Mouse (Mus musculus) inflammation-experienced regulatory T-cells, adult 6 months (primary cell): ENCODE measurements at regions not wholly inside any gene's neighbourhood (a gene's known extent, or its start where the extent isn't known, plus 50 kb on each side); places are given as distances from the start of the nearest gene placed in this dataset.

ENCODE experiments used
- ATAC-seq: one replicate; pipeline ENCODE4 v1.8.0; 2017

- ATAC-seq: no peak
These were observed 66.0 kb downstream of the Amer2 start for GRCm38 (mm10) chr14:60439106-60439505.

DNA sequence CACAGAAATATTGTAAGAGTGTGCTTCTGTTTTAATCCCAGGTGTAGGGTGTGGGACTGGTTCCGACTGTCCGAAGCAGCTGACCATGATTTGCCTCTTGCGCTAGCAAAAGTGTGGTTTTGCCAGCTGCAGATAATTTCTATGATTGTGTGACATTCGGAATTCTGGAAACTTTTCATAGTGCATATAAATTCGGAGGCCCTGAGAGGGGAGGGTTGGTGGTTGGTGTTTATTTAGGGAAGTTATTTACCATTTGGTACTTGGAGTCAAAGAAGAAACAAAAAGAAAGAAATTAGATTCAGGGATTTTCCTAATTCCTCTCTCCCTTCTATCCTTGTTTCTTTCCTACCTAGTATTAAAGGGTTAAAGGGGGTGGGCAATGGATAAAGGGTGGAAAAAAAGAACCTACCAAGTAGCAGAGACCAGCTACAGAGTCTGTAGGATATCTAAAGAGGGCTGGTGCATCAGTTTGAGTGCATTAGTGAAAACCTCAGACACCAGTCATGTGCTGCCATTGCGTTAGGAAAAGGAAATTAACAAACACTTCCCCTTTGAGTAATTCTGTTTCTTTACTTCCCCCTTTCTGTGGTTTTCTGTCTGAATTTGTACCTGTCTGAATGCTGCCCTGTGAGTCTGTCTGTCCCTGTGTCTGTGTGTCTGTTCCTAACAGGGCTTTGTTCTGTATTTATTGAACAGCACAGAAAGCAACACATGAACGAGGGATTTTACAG is 70.9 kb downstream of the Amer2 start:
- no peak for ATAC-seq

- ATAC-seq: no peak
These were observed 71.5 kb downstream of the Amer2 start for GRCm38 (mm10) chr14:60444552-60444937.

DNA sequence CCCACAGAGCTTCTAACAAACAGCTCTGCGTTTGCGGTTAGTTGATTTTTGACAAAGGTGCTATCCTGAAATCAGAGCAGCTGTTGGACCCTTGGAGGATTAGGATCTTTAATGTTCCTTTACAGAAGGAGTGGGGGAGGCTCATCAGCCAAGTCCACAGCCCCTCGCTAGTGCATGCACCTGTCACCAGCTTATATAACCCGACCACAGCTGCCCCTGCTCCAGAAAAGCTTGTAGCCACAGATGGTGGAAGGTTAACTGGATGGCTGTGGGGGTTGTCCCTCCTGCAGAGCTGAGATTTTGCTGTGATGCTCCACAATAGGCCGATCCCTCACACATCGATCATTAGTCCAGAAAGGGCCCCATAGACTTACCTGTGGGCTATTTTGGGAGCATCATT is 73.0 kb downstream of the Amer2 start:
- no peak for ATAC-seq

GRCm38 (mm10) chr14:60451216-60451615 is 78.2 kb downstream of the Amer2 start:
- ATAC-seq: no peak

GRCm38 (mm10) chr14:60451684-60452083 is 78.6 kb downstream of the Amer2 start:
- ATAC-seq: no peak

- ATAC-seq: no peak
These were observed 83.7 kb downstream of the Amer2 start for GRCm38 (mm10) chr14:60456767-60457166.

DNA sequence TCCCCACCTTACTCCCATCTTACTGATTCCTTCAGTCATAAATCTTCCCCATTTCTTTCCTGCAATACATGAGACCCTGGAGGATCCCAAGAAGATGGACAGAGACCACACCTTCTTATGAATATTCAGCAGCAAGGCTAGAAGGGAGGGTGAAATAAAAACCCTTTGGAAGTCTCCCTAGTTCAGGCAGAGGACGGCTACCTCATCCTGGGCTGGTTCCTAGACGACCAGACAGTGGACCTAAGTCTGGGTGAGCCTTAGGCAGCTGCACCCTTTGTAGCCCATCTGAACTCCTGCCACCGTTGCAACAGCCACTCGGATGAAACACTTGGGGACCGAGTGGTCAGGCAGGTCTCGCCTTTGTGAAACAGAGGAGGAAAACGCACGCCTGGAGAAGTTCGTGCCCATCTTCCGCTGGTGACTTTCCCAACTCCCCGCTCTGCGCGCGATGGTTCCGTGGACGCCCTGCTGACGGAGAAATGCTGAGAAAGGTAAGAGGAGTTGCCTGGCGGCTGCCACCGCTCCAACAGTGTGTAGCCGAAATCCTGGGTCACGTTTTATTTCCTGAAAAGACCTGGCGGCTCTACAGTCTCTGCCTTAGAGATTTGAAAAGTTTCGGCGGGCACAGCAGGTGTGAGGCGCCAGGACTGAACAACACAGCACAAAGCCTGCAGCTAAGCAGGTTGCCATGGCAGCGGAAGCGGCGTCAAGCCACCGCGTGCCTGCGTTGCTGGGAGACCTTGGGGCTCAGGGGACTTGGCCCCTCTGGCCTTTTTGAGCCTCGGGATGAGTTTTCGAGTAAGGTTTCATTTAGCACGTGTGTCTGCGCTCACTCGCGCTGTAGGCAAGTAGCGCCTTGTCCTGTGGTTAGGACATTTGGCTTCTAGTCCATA is 112.2 kb downstream of the Amer2 start:
- no peak for ATAC-seq

GRCm38 (mm10) chr14:60485889-60486274 is 112.8 kb downstream of the Amer2 start:
- no peak for ATAC-seq

DNA sequence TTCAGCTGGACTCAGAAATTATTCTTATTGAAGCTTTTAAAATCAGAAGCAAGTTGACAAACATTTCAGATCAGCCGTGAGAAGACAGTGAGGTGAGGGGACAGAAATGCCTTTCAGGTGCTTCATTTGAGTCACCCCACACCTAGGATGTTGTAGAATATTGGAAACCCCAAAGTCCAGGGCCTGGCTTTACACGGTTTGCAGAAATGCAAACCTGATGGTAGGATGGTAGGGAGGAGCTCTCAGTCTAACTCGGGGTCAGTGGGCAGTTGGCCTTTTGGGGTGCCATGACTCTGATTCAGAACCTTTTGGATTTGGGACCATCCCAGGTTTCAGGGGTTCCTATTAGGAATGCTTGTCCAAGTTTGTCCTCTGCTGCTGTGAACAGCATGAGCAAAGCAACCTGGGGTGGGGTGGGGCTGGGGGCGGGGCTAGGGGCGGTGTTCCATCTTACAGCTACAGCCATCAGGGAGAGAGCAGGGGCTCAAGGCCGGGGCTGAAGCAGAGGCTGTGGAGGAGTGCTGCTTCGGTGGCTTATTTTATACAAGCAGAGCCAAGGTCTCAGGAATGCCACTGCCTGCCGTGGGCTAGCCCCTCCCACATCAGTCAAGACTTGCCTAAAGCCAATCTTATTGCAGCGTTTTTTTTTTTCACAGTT is 113.3 kb downstream of the Amer2 start:
- no peak for ATAC-seq

GRCm38 (mm10) chr14:60489111-60489510 is 116.1 kb downstream of the Amer2 start:
- ATAC-seq: no peak

GRCm38 (mm10) chr14:60490886-60491285 is 117.8 kb downstream of the Amer2 start:
- ATAC-seq: no peak

DNA sequence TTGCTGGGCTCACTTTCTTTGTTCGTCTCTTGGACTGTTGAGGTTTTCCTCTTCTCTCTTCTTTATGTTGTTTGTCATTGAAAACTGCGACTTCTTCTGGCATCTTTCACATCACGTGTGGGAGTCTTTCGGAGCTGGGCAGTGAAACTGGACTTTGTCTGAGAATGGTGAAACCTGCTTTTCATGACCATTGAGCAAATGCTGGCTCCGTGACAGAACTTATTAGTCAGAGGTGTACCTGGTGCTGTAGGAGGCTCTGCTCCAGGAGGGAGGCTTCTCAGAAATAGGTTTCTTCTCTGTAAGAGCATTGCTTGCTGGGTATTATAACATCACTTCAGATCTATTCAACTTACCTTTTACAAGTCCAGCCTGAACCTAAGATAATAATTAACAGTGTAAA is 122.4 kb downstream of the Amer2 start:
- ATAC-seq: no peak

DNA sequence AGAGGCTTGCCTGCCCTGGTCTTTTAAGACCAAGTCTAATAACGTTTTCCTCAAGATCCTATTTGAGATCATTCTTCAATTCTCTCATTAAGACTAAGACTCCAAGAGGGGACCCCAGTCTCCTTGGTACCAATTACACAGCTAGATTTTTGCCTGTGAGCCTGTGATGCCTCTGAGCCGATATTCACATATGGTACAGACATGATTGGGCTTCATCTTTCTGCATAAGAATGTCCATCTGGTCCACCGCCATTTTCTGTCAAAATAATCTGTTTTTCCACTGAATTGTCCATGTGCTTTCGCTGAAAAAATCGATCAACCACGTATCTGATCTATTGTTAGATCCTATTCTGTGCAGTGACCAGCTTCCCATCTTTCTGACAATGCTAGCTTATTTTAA is 129.5 kb downstream of the Amer2 start:
- no peak for ATAC-seq

DNA sequence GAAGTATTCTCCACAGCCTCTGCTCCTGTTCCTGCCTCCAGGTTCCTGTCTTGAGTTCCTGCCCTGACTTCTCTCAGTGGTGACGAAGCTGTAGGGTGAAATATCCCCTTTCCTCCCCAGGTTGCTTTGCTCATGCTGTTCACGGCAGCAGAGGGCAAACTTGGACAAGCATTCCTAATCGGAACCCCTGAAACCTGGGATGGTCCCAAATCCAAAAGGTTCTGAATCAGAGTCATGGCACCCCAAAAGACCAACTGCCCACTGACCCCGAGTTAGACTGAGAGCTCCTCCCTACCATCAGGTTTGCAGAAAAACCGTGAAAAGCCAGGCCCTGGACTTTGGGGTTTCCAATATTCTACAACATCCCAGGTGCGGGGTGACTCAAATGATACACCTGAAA is 128.7 kb upstream of the Spata13 start:
- no peak for ATAC-seq

GRCm38 (mm10) chr14:60506296-60506695 is 127.5 kb upstream of the Spata13 start:
- ATAC-seq: no peak

GRCm38 (mm10) chr14:60513560-60513959 is 120.2 kb upstream of the Spata13 start:
- ATAC-seq: no peak

- no peak for ATAC-seq
These were observed 118.6 kb upstream of the Spata13 start for GRCm38 (mm10) chr14:60515094-60515786.

- ATAC-seq: no peak
These were observed 115.9 kb upstream of the Spata13 start for GRCm38 (mm10) chr14:60517891-60518290.

DNA sequence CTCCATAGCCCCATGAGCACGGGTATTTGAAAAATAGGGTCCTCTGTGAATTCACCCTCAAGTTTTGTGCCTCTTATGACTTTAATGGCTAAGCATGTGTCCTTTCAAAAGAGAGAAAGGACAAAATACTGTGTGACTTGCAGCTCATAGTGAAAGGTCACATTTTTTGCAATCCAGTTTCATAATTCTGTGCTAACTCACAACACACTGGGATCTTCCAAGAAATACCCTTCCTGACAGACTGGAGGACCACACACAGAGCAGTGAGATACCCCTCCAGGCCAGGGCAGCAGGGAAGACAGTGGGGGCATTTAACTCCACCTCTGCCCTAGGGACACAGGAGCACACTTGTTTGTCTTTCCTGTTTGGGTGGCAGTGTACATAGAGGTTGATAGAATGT is 110.8 kb upstream of the Spata13 start:
- no peak for ATAC-seq

- peak; percentile 84 for ATAC-seq
These were observed 108.9 kb upstream of the Spata13 start for GRCm38 (mm10) chr14:60524869-60525268.

GRCm38 (mm10) chr14:60525284-60525962 is 108.4 kb upstream of the Spata13 start:
- ATAC-seq: peak; percentile 66
